Mouse (Mus musculus) cerebellum, postnatal 4 days (tissue): ENCODE data around the gene C2cd4a.

Experiments used
- DNase-seq, 2 experiments: peaks; one replicate each; pipeline ENCODE4 v3.0.0; 2022; ENCODE audit warnings: low spot score in 2 of 2, mixed read lengths in 1 of 2

C2cd4a gene

DNA sequence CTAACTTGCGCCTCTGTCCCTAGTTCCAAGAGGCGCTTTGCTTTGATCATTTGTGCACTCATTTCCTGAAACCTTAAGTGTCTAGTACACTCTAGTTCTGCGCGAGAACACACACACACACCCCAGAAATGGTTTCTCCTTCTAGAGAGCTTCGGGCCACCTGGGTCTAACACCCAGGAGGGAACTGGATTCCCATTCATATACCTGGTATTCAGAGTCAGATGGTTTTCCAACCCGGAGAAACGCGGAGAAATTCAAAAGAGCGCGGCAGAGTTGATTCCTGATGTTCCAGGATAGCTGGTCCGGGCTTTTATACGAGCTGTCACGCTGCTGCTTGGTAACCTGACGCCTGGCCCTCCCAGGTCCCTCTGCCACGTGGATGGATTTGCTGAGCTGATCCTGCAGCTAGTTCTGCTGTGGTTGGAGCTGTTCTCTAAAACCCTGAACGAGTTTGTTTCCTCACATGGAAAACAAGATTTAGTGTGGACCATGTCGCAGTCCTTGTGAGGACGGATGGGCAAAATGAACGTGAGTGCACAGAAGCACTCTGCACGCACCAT is at the start of gene C2cd4a:
Gene C2cd4a (minus strand): TSS at position 285 of the 560 bp plus-strand sequence.
- DNase-seq: peak in 1 of 2 experiments; percentile 8

DNA sequence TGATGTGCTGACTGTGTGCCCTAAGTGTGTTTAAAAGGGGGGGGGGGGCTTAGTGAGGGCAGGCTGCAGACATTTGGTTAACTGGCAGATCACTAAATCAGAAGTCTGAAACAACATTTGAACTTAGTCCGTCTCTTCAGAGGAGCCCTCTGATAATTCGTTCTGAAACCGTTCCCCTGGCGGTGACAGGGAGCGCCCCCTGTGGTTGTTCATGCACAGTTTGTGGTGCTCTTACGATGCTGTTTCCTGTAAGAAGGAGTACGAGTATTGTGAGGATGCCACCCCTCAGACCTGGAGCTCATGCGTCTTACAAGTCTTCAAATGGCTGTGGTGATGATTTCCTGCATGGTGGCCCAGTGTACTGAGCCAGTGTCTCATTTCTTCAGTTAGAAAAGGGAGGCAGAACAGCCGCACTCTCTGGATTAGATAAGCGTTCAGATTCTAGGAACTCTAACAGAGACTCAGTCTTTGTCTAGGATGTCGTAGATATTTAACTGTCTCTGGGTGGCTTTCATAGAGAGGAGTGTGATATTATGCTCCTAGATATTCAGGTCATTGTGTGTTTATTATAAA is 46.2 kb upstream of the C2cd4a start:
- DNase-seq: no peak

DNA sequence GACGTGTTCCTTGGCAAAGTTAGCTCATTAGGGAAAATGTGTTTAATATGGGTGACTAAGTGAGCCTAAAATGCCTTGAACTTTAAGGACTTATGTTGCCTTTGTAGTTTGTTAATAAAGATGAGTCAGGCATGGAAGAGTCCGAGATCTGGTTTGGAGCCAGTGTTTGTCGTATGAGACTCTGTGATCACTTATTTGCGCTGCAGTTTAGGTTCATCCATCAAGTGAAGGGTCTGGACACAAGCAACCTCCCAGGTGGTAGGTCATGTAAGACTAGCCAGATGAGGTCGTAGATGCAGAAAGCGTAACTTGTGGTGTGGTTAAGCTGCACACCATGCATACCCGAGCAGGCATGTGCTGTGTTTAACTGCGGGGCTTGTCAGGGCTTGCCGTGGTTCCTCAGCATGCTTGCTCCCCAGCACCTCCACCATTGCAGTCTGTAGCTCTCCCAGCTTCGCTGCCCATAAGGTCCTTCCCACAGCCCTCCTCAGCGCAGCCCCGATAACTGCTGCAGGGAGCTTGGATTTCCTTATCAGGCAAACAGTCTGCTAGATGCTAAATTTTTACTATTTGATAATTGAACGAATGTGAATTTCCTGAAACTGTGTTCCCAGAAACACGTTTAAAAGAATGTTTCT is 45.1 kb upstream of the C2cd4a start:
- DNase-seq: no peak

DNA sequence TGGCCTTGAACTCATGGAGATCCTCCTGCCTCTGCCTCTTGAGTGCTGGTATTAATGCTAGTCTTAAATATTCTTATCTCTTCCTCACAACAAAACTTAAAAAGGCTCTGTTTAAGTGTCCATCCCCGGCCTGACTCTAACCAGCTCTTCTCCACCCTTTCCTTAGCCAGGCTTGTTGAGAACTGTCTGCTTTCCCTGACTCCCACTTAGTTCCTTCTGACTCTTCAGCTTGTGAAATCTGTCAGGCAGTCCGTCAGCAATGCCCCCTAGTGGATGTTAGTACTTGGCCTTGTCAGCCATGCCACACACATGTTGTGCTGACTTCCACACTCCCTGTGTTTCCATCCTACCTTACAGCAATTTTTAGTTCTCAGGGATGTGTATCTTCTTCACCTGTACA is 43.2 kb upstream of the C2cd4a start:
- DNase-seq: no peak

DNA sequence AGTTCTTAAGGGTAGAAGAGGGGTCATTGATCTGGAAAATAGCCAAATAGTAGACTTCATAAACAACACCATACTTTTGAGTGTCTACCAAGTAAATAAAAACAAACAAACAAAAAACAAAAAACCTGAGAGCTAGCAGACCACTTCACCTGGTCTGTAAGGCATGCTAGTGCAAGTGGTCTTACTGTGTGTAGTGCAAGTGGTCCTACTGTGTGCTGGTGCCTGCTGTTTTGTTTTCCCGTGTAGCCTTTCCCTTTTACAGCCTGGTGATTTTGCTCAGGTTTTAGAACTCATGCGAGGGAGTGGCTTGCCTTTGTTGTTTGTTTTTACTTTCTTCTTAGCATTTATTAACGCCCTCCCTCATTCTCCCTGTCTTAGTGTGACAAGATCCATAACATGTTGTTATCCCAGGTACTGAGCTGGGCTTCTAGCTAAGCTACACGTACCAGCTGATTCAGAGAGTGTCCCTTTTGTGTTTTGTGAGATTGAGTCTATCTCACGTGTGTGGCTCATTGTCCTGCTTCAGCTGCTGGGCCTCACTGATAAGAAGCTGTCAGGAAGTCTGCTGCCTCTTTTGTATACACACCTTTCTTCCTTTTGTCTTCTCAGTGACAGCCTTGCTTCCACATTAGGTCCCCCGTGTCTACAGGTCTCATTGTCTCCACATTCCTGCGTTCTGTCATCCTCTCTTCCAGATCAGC is 42.5 kb upstream of the C2cd4a start:
- DNase-seq: no peak

DNA sequence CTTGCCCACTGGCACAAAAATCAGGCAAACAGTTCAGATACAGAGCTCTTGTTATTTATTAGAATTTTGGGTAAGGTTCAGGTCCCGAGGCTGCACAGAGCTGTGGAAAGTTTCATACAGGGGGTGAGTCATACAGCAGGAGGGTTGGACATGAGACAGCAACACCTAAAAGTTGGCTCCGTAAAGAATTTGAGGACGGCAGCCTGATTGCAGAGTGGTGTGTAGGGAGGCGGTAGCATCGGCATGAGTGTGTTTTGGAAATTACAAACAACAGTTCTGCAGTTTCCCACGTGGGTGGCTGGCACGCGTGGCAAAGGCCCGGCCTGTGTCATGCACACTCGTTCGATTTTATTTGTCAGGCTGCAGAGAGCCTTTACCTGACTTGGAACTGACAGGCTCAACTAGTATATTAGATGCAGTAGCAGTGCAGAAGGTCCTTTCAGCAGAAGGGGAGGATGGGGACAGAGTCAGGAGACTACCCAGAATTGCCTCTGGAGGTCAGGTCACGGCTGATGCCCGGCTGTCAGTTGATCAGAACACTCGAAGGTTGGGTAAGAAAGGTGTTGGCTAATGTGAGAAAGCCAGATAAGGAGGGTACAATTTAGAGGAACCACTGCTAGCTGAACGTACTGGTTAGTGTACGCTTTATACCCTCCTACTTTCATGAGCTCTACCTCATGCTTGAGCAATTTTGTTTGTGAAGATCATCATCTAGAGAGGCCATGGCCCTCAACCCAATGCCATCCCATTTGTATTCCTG is 37.7 kb upstream of the C2cd4a start:
- DNase-seq: no peak

DNA sequence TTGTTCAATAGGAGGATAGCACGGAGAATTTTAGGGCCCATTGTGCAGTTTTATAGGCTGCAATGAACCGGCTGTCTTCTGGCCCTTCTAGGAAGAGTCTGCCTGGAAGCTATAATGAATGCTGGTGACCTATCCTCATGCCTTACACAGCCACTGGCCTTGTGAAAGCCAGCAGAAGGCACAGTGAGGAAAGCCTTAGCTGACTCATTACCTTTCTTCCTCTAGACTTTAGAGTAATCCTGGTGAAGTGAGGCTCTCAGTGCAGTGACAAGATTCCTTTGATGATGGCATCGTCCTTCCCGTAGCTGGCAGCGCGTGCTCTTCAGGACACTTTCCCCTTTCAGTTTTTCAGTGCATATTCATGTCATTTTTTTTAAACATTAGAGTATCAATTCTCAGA is 35.3 kb upstream of the C2cd4a start:
- no peak for DNase-seq

DNA sequence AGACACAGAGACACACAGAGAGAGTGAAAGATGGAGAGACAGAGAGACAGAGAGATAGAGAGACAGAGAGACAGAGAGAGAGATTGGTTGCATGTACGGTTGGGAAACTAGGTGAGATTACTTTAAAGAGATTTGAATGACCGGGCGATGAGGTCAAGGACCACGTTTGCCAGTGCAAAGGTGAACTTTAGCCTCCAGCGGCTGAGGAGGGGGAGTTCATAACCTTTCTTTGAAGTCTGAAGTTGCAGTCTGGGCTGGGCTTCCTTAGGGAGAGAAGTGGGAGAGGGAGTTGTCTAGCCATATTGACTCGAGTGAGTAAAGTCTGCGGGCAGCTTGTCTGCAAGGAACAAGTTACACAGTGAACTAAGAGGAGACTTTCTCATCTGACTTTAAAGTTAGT is 33.3 kb upstream of the C2cd4a start:
- DNase-seq: no peak

DNA sequence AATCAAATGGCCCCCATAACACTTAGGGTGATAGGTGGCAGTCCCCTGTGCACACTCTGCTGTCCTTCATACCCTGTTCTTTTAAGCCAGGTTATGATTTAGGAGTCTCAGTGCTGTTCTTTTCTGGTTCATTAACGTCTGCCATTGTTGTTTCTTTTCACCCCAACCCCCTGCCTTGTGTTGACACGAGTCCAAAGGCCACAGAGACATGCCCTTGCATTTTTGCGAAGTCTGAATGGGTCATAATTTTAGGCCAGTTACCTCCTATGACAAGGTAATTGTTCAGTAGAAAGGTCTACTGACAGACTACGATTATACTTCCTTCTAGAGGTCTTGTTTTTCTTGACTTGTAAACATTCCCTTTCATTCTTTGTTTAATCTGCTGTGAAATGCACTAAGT is 31.9 kb upstream of the C2cd4a start:
- no peak for DNase-seq

DNA sequence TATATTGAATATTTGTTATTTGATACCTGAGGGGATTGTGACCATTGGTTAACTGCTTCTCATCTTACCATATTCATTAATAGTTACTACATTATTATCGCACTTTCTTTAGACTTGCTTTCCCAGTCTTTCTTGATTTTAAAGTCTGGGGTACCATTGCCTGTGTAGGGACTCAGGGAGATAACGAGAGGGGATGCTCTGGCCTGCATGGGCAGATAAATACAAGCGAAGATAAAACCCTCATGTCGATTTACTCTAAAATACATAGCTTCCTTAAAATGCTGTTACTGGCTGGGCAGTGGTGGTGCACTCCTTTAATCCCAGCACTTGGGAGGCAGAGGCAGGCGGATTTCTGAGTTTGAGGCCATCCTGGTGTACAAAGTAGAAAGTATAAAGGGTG is 31.2 kb upstream of the C2cd4a start:
- DNase-seq: no peak

DNA sequence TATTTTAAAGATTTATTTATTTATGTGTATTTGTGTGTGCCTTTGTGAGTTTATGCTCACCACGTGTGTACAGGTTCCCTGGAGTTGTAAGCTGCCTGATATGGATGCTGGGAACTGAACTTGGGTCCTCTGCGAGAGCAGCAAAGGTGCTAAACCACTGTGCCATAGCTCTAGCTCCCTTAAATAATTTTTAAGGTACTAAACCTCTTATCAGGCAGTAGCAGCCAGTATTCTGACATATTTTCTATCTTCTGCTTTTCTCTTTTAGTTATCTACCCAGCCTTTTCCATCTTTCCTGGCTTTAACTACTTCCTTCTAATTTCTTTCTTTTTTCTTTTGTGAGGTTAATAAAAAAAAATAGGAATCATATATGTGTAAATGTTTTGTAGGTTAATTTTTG is 28.1 kb upstream of the C2cd4a start:
- DNase-seq: no peak

DNA sequence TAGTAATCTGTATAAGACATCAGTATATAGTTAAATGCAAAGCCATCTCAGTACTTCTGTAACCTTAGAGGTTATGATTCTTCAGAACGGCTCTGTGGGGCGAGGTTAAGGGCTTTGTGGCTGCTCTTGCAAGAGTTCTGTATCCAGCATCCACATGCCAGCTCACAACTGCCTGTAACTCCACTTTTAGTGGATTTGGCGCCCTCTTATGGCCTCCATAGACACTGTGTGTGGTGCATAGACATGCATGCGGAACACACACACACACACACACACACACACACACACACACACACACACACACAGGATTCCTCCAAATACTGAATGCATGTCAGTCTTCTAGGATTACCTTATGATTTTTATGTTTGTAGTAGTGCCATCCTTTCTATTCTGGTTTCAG is 19.0 kb upstream of the C2cd4a start:
- DNase-seq: no peak

DNA sequence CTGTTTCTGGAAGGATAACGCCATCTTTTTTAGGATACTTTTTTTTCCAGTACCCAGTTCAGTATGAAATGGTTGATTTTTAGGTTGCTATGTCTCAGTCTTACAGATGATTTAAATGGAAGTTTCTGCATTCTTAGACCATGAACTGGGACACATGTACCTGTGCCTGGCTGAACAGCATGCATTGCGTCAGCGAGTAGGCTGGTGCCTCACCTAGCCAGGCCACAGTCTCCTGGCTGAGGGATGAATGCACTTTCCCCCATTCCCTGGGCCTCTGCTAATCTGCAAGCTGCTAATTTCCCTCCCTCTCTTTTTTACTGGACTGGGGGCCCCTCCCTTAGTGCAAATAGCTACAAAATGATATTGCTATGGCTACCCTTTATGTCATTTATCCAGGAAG is 17.7 kb upstream of the C2cd4a start:
- no peak for DNase-seq

DNA sequence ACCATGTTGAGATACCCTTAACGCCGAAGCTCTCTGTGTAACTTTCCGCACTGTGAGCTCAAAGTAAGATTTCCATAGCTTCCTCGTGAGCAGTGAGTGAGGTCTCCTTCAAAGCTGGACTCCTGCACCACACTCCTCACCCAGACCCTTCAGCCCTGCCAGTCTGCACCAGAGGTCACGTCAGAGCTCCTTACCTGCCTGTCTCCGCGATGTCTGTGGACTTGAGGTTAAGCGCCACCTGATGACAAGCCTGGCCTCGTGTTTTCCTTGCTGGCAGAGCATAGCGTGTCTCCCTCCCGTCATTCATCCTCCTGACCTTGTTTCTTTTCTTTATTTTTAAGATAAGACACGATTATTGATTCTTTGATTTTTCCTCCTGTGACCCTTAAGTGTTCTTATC is 17.3 kb upstream of the C2cd4a start:
- DNase-seq: no peak

DNA sequence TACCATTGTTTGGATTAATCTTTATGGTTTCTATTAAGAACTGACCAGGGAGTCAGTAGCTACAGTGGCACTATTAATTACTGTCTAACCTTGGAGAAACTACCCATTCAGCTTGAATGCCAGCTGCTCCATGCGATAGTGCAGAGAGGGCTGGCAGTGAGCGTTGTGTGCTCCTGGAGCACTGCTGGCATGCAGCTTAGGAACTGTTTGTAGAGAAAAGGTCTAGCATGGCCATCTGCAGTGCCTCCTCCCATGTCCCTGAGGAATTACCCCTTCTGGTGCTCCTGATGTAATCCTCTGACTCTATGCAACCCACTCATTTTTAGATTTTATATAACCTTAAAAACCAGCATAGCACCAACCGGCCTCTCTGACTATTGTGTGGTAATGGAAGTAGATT is 15.5 kb upstream of the C2cd4a start:
- DNase-seq: no peak

DNA sequence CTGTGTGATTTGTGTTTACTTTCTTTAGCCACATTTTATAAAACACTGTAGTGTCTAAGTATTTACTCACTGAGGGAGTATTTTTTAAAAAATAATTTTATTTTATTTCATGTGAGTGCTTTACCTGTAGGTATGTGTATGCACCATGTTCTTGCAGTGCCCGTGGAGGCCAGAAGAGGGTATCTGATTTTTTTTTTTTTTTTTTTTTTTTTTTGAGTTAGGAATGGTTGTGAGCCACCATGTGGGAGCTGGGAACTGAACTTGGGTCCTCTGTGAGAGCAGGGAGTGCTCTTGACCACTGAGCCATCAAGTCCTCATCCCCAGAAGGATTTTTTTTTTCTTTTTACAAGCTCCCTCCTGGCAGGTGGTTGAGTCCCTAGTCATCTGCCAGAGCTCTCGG is 14.0 kb upstream of the C2cd4a start:
- DNase-seq: no peak

DNA sequence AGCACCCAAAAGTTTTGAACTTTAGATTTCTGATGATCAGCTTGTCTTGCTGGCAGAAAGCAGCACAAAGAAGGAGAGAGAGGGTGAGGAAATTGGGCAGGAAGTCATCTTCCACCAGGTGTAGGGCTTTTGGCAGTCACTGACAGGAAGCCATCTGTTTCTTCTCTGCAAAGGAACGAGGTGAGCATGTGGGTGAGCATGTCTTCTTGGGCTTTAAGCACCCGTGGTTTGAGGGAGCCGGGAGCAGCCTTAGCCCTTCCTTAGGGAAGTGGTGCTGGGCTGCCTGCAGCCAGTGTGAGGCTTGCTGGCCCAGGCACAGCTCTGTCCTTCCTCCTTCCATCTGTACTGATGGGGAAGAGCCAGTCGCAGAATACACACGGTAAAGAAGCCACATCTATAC is 13.5 kb upstream of the C2cd4a start:
- DNase-seq: no peak

DNA sequence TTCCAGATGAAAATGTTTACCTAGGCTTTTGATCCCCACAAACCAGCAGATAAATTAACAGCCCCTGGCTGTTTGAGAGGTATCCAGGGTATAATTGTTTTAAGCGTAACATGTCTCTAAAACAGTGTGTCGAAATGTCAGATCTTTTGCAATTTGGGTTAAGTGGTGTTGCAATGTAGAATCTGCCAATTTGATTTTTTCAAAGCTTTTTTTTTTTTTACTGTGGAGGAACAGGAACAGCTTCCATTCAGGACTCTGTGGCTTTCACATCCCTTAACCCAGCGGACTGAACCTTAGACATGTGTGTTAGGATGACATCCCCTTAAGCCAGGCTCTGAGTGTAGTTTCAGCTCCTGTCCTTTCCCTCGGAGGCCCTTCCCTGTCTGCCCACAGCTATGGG is 12.9 kb upstream of the C2cd4a start:
- no peak for DNase-seq

DNA sequence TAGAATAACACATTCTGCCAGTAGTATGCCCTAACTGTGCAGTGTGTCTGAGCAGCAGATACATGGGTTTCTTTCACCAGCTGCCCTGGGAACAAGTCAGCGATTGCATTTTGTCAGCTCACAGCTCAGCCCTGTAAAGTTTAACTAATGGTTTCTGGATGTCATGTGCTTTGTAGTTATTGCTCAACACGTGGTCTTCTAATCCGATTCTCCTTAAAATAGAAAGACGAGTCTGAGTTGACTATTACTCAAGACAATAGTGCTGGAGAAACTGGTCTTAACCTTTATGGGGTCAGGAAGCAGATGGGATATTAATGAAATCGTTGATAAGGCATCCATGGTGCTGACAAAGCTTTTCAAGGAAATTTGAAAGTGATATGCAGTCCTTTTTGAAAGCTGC is 10.7 kb upstream of the C2cd4a start:
- DNase-seq: no peak

DNA sequence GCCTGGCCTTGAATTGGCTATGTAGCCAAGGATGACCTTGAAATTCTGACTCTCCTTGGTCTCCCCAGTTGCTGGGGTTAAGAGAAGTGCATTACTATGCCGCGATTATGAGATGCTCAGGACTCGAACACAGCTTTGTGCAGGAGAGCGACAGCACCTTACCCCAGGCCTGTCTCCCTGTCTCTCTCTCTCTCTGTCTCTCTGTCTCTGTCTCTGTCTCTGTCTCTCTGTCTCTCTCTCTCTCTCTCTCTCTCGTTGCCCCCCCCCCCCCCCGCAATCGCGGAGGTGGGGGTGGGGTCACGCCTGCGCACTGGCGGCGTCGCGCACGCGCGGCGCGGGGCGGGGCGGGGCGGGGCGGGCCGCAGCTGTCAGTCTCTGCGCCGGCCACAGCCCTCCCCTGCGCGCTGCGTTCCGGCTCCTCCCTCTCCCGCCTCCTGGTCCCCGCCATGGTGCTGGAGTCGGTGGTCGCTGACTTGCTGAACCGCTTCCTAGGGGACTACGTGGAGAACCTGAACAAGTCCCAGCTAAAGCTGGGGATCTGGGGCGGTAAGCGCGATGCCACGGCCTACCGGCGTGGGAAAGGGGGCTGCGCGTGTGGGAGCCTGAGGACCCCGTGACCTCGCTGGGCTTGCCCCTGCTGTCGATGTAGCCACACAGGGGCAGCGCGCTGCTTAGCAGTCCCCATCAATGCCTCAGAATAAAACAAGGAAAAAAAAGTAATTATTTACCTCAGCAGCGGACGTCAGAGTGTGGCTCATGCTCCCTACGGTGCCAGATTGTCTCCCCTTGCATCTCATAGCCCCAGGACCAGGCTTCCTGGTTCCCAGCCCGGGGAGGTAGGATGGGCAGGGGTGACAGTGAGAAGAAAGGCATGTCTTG is 8.1 kb upstream of the C2cd4a start, which contains the start of gene Vps13c:
Gene Vps13c (plus strand): TSS at position 416 of the 879 bp plus-strand sequence.
- DNase-seq: peak; percentile 63 to 80

DNA sequence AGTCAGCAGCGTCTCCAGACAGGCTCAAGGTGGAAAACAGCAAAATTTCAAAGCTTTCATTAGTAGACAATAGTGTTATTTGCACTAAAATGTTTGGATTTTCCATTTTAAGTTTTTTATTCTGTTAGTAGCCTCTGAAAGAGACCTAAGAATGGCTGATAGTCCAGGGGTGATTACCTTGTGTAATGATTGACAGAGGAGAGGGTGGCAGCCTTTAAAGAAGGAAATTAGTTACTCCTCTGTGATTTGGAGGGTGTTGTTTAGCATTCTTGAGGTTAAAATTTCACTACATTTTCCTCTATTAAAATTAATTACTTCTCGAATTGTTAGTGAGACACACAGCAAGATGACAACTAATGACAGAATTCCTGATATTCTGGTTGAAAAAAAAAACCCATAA is 5.2 kb upstream of the C2cd4a start:
- DNase-seq: no peak
